Mouse (Mus musculus) inflammation-experienced regulatory T-cells, adult 6 months (primary cell): ENCODE results near the gene Hpn. TPM values are rescaled to one million over a fixed set of nuclear protein-coding genes. Genes with fewer than 3 reads are reported as not detected.

Experiments used
- ATAC-seq: one replicate; pipeline ENCODE4 v1.8.0; 2017
- polyA plus RNA-seq, 3 experiments: library from polyadenylated mRNA; unstranded; fragments of 100-300 nt; shearing (Covaris generic); gene quantifications; one replicate each; pipeline ENCODE4 v1.2.1; 2017

The Hpn gene
- polyA plus RNA-seq, 3 experiments from 2014 or later: 3.1 to 11.0 (median 8.1) TPM

- ATAC-seq: no peak
Observed at GRCm38 (mm10) chr7:31140302-31140701, 25.2 kb upstream of the Hpn start.

GRCm38 (mm10) chr7:31139765-31140164 lies 24.7 kb upstream of the Hpn start:
- peak; percentile 79 for ATAC-seq

DNA sequence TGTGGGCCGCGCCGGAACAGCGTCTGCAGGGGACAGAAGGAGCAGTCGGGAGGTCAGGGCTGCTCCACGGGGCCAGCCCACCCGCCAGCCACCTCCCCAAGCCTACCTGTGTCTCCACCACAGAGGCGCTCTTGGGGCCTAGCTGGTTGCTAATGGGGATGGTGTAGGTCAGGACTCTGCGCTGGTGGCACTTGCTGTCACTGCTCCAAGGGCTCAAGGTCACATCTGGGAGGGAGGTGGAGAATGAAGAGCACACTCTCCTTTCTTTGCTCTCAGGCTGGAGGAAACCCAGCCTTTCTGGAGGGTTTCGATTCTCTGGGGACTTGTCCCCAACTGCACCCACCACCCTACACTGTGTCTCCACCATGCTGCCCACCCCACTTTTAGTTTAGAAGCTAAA lies 20.6 kb upstream of the Hpn start:
- no peak for ATAC-seq

- ATAC-seq: no peak
Observed at GRCm38 (mm10) chr7:31131866-31132265, 16.8 kb upstream of the Hpn start.

GRCm38 (mm10) chr7:31130841-31131240 lies 15.8 kb upstream of the Hpn start:
- ATAC-seq: peak; percentile 83

GRCm38 (mm10) chr7:31130197-31130596 lies 15.1 kb upstream of the Hpn start:
- ATAC-seq: no peak

DNA sequence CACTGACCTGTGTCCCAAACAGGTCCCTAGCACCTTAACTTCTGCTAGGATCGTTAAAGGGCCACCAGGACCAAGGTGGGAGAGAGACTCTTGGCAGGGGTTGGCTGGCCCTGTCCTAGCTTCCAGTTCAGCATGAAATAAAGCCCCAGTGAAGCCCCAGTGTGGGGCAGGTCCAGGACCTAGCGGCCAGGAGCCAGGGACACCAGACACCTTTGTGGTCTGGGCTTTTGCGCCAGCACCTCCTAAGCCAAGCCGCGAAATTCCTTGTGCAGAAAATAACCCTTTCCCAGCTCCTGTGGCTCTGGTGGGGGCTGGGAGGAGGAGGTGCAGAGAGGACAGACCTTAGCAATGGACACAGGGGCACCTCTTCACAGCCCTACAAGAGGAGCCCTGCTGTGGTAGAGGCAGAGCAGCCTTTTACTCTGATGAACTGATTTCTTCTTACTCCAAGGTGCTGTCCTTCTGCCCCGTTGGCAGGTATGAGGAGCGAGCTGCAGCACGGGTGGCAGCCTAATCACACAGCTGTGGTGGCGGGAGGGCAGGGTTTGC lies 13.1 kb upstream of the Hpn start:
- ATAC-seq: no peak

- peak; percentile 31 for ATAC-seq
Observed at GRCm38 (mm10) chr7:31126851-31127724, 12.0 kb upstream of the Hpn start, which contains the start of gene Scn1b. Gene Scn1b, minus strand, starts transcription at chr7:31127003.

GRCm38 (mm10) chr7:31126211-31126751 lies 11.2 kb upstream of the Hpn start:
- ATAC-seq: no peak

- no peak for ATAC-seq
Observed at GRCm38 (mm10) chr7:31125116-31125515, 10.0 kb upstream of the Hpn start.

- ATAC-seq: no peak
Observed at GRCm38 (mm10) chr7:31124381-31124780, 9.3 kb upstream of the Hpn start.

DNA sequence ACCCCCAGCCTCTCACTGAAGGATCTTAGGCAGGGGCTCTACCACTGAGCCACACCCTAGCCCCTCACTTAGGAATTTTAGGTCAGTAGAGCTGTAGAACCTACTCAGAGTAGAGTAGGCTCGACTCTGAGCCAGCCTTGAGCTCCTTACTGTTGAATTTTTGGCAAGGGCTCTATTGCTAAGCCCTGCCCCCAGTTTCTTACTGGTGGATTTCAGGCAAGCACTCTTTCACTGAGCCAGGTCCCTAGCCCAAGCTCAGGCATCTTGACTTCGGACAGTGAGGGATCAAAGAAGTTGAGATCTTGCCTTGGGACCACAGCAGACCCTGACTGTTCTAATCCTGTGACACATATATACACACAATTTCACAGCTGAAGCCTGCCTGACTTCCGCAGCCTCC lies 8.6 kb upstream of the Hpn start:
- no peak for ATAC-seq

GRCm38 (mm10) chr7:31122641-31123631 lies 7.8 kb upstream of the Hpn start:
- ATAC-seq: no peak

GRCm38 (mm10) chr7:31119556-31119955 lies 4.5 kb upstream of the Hpn start:
- no peak for ATAC-seq

GRCm38 (mm10) chr7:31118486-31118885 lies 3.4 kb upstream of the Hpn start:
- no peak for ATAC-seq

DNA sequence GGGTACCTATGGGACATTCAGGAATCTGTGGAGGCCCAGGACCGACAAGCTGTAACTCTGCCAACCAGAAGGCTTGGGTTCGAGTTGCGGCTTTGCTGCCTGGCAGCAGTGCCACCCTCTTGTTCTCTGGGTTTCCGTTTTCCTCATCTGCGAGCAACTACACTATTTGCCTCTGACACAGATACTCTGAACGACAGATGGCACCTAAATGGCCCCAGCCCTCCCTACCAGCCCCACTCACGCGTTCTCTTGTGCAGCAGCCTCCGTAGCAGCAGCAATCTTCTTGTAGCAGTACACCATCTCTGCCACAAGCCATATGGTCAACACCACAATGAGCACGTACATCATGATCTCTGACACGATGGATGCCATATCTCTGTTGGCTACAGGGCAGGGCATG lies 2.4 kb upstream of the Hpn start:
- no peak for ATAC-seq

DNA sequence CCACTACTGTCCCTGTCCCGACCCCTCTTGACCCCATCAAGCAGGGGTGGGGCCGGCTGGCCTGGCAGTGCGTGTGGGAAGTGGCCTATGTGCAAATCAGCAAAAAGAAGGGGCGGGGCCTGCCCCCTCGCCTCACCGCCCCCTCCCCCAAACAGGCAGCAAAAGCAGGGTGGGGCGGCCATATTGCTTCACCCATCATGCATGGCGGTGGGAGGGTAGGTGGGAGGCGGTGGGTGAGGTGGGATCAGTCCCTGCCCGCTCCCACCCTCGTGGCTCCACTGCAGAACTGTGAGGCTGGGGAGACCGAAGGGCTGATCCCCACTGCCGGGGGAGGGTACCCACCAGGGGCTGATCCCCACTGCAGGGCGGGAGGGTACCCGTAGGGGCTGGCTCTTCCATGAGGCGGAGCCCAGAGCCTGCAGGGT lies 1.6 kb upstream of the Hpn start:
- no peak for ATAC-seq

- ATAC-seq: no peak
Observed at GRCm38 (mm10) chr7:31115587-31116043, 525 bp upstream of the Hpn start.

DNA sequence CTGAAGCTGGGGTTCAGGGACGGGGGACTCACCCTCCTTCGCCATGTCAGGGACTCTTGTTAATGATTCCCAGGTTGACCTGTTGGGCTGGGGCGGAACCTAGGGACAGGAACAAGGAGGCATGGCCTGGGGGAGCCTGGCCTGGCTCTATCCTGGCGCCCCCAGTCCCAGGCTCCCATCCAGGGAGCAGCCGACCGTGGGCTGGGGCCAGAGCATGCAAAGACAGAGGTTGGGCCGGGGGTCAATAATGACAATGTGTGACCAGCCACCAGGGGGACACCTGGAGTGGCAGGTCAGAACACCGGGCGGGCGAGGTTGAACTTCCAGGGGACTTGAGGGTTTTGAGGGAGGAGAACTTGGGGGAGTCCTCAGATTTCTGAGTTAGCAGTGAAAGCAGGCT lies 444 bp downstream of the Hpn start:
- no peak for ATAC-seq

DNA sequence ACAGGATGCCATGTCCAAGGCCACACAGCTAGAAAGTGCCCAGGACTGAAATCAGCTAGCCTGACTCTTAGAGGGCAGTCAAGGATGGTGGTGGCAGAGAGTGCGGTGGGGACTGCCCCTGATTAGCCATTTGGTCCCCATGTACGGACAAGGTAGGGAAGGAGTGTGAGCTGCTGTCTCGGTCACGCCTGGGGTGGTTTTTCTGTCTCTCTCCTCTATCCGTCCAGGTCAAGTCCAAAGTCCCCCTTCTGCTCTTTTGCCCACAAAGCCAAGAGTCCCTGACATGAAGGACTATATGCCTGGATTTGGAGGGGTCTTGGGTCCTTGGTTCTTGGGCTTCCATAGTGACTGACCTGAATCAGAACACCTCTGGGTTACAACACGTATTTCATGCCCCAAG lies 1.3 kb downstream of the Hpn start:
- ATAC-seq: no peak

DNA sequence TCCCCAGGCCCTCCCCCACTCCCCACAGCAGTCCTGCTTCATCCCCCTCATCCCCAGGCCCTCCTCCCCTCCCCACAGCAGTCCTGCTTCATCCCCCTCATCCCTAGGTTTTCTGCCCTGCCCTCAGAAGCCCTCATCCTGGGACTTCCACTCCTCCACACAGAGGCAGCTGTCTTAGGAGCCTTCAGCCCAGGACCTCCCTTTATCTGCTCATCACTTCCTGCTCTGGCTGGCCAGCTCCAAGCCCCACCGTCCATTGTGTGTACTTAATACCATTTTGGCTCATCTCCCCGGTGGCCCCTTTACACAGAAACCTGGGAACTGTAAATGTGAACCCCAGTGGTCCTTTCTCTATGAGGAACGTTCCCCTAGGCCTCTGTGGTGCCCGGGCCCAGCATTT lies 3.1 kb downstream of the Hpn start:
- ATAC-seq: no peak

DNA sequence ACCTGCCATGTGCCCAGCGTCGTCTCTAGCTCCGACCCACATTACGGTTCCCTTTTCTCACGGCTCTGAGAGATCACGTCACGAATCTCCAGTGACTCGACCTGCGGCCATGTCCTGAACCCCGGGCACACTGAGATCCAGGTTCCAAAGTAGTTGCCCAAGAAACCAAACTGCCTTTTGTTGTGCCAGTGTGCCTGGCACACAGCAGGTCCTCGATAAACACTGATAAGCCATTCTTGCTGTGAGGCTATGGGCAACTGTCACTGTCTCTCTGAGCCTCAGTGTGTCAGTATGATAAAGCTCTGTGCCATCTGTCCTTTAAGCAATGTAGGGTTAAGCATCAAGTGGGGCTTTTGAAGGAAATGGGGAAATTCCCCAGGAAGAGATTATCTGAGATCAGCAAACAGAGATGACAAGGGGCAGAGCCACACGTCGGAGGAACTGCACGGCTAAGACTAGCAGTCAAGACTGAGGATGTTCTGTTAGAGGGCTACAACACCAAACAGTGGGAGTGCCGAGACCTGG lies 4.2 kb downstream of the Hpn start:
- peak; percentile 95 for ATAC-seq
